Mouse (Mus musculus): ENCODE data around the gene Wtap. TPM values are rescaled to one million over a fixed set of nuclear protein-coding genes. Genes with fewer than 3 reads are reported as not detected.

The Wtap gene
- polyA plus RNA-seq, 1 experiment = 50.4 TPM

- TF ChIP-seq GATA1 (IDR thresholded peaks at IDR 0.05; ENCODE audit: low read length) = no peak
Observed at GRCm38 (mm10) chr17:12973851-12974250, 20.1 kb downstream of the Wtap start.

DNA sequence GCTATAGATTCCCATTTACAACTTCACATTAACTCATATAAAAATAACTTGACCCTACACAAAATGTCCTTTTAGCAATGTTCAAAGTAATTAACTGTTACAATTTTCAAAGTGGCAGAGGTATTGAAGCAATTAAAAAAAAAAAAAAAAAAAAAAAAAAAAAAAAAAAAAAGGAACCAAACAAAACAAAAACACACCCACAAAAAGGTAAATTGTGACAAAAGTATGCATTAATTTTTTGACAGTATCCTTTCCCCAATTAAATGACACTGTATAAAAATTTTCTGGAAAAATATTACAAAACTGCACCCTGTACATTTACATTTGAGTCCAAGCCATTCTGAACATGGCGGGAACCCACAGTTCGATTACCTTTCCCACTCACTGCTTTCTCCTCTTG lies 26.8 kb downstream of the Wtap start:
- TF ChIP-seq GATA1 (IDR thresholded peaks at IDR 0.05; ENCODE audit: low read length) = no peak

DNA sequence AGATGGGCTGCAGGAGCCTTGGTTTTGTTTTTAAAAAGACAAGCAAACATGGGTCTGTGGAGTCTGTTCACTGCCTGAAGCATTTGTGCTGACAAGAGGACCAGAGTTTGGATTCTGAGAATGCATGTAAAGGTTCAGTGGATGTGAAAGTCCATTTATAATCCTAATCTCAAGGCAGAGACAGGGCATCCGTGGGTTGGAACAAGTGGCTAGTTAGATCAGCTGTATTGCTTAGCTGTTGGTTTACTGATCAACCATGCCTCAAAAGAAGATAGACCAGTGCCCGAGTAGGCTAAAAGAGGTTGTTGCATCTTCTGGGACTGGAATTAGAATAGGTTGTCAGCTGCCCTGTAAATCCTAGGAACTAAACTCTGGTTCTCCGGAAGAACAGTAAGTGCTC lies 30.5 kb downstream of the Wtap start:
- no peak for TF ChIP-seq GATA1 (IDR thresholded peaks at IDR 0.05; ENCODE audit: low read length)

GRCm38 (mm10) chr17:12960331-12960873 lies 33.6 kb downstream of the Wtap start, which contains the start of gene Acat2:
Gene Acat2, minus strand, starts transcription at chr17:12960747.
- TF ChIP-seq GATA1 (IDR thresholded peaks at IDR 0.05; ENCODE audit: low read length) = no peak

- no peak for TF ChIP-seq GATA1 (IDR thresholded peaks at IDR 0.05; ENCODE audit: low read length)
Observed at GRCm38 (mm10) chr17:12956664-12957063, 37.3 kb downstream of the Wtap start.

DNA sequence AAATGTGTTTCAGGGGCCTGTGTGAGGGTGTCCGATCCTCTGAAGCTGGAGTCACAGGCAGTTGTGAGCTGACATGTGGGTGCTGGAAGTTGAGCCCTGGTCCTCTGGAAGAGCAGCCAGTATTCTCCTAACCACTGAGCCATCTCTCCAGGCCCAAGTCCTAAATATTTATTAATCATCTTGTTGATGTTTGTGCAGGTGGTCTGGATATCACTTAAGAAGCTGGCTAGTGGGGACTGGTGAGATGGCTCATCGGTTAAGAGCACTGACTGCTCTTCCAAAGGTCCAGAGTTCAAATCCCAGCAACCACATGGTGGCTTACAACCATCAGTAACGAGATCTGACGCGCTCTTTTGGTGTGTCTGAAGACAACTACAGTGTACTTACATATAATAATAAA lies 44.3 kb downstream of the Wtap start:
- TF ChIP-seq GATA1 (IDR thresholded peaks at IDR 0.05; ENCODE audit: low read length) = no peak

DNA sequence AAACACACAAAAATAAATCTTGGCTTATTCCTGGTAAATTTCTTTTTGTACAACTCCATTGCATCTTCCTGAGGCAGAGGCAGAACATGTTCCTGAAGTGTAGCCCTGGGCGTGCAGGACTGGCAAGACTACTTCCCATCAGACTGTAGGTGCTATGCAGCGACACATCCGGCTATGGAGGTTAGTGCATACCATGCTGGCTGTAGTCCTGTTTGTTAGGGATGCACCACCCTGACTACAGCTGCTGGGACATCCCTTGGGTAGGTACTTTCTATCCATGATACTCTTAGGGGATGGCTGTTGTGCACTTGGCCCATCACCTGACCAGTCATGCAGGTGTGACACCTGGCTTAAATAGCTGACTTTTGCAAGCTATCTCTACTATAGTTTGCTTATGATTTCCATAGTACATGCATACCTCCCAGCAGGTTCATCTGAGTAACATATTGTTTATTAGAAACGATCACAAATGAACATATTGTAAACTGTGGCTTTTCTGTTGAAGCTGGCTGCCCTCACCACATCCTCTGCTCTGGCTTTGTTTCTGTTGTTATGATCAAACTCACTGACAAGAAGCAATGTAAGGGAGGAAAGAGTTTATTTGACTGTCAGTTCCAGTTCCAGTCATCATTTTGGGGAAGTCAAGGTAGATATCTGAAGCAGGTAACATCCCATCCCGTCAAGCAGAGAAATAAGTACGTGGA lies 51.4 kb downstream of the Wtap start:
- TF ChIP-seq GATA1 (IDR thresholded peaks at IDR 0.05; ENCODE audit: low read length) = no peak

DNA sequence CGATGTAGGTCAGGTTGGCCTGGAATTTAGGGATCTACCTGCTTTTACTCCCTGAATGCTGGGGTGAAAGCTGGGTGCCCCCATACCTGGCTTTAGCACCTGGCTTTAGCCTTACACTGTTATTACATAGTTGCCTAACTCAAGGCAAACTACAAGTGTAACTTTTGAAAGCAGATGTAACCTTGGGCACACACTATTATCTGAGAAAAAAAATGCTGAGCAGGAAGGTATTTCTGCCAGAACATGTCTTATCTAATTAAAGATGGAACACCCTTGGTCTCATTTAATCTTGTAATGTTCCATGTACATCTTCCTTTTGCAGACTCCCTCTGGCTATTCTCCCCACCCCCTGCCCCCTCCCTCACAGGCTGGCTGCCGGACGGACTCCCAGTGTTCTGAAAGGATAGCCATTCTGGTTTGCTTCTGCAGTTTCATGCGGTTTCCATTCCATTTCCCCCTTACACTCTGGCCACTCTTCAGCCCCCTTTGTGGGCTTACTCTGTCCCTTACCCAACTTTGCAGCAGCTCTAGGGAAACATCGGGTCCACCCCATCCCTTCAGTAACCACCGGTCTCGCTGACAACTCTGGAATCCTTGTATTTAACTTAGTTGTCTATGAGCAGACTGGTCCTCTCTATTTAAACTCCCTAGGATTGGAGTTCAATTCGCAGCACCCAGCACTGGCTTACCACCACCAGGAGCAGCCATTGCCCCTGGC lies 52.3 kb downstream of the Wtap start:
- no peak for TF ChIP-seq GATA1 (IDR thresholded peaks at IDR 0.05; ENCODE audit: low read length)

DNA sequence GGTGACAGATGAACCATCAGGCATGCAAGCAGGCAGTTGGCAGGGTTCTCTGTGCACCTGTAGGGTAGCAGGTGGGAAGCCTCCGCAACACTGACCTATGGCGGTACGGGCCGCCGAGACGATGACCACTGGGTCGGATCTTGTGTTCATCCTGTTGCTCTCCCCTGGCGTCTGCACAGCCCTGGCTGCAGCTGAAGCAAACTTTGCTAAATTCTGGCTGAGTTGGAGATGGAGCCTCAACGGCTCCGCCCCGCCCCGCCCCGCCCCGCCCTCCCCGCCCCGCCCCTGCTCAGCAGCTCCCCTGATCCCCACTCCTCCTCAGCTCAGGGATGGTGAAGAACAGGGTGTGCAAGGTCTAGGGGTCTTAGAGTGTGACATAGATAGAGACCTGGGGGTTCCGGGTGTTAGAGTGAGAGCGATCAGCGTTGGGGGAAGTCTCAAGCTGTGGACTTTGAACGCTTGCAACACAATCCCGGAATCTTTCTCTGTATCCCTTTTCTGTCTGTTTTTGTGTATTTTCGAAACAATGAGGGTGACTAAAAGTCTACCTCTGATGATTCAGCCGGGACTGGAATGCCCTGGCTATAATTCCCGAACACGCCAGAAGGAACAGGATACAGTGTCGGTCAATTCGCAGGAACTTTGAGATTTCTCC lies 53.7 kb downstream of the Wtap start, which contains the start of gene Acat3:
Gene Acat3 (minus strand): TSS at position 450 of the 655 bp plus-strand sequence.
- TF ChIP-seq GATA1 (IDR thresholded peaks at IDR 0.05; ENCODE audit: low read length) = no peak

DNA sequence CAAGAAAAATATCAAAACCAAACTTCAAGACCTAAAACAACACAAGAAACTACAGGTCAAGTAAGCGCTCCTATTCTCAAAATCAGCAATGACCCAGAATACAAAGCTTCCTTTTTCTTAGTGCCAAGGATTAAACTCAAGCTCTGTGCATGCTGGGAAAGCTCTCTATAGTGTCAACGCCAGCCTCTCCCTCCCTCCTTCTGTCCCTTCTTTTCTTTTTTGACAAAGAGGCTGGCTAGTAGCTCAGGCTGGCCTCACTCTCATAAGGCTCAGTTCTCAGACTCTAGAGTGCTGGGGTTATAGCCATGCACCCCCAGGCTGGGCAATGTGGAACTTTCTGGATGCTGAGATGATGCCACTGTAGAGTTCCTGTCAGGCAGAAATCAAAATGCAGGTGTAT lies 55.9 kb downstream of the Wtap start:
- TF ChIP-seq GATA1 (IDR thresholded peaks at IDR 0.05; ENCODE audit: low read length) = no peak

DNA sequence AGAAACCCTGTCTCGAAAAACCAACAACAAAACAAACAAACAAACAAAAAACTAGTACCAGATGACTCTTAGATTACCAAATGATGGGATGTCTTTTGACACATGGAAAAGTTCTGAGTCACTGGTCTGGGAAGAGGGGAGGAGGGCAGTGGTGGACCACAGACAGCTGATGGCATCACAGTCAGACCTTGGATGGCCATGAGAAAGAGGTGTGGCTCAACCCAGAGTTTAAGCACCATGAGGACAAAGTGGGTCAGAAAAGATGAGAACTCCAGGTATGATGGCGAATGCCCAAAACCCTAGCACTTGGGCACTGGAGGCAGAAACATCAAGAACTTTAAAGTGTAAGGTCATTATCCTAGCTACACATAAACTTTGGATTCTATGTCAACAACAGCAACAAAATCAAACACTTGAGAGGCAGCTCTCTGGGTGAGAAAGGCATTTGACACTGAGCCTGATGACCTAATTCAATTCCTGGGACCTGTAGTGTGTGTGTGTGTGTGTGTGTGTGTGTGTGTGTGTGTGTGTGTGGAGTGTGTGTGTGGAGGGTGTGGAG lies 56.5 kb downstream of the Wtap start:
- no peak for TF ChIP-seq GATA1 (IDR thresholded peaks at IDR 0.05; ENCODE audit: low read length)

- no peak for TF ChIP-seq GATA1 (IDR thresholded peaks at IDR 0.05; ENCODE audit: low read length)
Observed at GRCm38 (mm10) chr17:12935719-12936118, 58.2 kb downstream of the Wtap start.

DNA sequence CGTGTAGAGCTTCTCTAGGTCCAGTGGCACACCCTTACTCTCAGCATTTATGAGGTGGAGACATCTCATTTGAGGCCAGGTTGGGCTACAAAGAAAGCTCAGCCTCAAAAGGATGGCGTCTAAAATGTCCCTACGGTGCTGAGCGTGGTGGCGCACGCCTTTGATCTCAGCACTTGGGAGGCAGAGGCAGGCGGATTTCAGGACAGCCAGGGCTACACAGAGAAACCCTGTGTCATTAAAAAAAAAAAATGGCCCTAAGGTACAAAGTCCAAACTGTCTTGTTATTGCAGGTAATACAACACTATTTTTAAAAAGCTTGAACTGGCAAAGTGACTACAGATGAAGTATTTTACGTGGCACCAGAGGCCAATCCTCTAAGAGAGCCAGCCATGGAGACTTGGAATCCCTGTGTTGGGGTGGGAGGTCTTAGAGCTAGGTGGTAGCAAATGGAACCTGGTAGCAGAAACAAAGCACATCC lies 68.2 kb downstream of the Wtap start:
- no peak for TF ChIP-seq GATA1 (IDR thresholded peaks at IDR 0.05; ENCODE audit: low read length)

DNA sequence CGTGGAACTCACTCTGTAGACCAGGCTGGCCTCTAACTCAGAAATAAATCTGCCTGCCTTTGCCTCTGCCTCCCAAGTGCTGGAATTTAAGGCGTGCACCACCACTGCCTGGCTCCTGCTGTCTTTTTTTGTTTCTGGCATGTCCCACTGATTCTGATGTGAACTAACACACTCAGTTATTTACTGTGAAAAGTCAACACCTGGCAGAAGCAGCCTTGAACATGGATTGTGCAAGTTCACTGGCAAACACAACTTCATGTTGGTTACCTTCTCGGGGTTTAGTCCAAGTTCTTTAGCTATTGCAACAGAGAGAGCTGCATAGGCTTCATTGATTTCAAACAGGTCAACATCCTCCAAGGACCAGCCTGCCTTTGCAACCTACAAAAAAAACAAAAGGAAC lies 69.0 kb downstream of the Wtap start:
- TF ChIP-seq GATA1 (IDR thresholded peaks at IDR 0.05; ENCODE audit: low read length) = no peak

- no peak for TF ChIP-seq GATA1 (IDR thresholded peaks at IDR 0.05; ENCODE audit: low read length)
Observed at GRCm38 (mm10) chr17:12921073-12921472, 72.9 kb downstream of the Wtap start.

Other genes starting within 250 kb of the Wtap start
- 7.4 and 7.5 TPM in 2 replicates for gene Igf2r, start 224.5 kb downstream of the Wtap start, polyA plus RNA-seq (2012)
- gene Mas1, start 126.0 kb downstream of the Wtap start, polyA plus RNA-seq (2012) = not detected in 2 replicates
- gene Mrgprh, start 118.1 kb downstream of the Wtap start, polyA plus RNA-seq (2012) = not detected in 2 replicates
- gene Pnldc1, start 83.9 kb downstream of the Wtap start, polyA plus RNA-seq (2012) = not detected in 2 replicates
- gene Tcp1, start 78.5 kb downstream of the Wtap start, polyA plus RNA-seq (2012) = 23.7 and 53.6 TPM in 2 replicates
- 64.7 and 118 TPM in 2 replicates for gene Mrpl18, start 77.8 kb downstream of the Wtap start, polyA plus RNA-seq (2012)
- 0.05 TPM in 1 of 2 replicates, not detected in the other for gene Acat3, start 53.6 kb downstream of the Wtap start, polyA plus RNA-seq (2012)
- gene Acat2, start 33.4 kb downstream of the Wtap start, polyA plus RNA-seq (2012) = 20.6 and 26.4 TPM in 2 replicates
- 554 and 793 TPM in 2 replicates for gene Sod2, start 12.7 kb upstream of the Wtap start, polyA plus RNA-seq (2012)
- gene Gpr31b, start 58.1 kb upstream of the Wtap start, polyA plus RNA-seq (2012) = not detected in 2 replicates
- not detected in 2 replicates for gene Tcp10b, start 66.9 kb upstream of the Wtap start, polyA plus RNA-seq (2012)
- not detected in 2 replicates for gene Unc93a, start 137.6 kb upstream of the Wtap start, polyA plus RNA-seq (2012)
- gene Smok2a, start 227.0 kb upstream of the Wtap start, polyA plus RNA-seq (2012) = not detected in 2 replicates
- not detected in 2 replicates for gene Smok2b, start 236.1 kb upstream of the Wtap start, polyA plus RNA-seq (2012)